Mouse (Mus musculus) midbrain, embryonic 12.5 days (tissue): ENCODE measurements at regions not wholly inside any gene's neighbourhood (a gene's known extent, or its start where the extent isn't known, plus 50 kb on each side); places are given as distances from the start of the nearest gene placed in this dataset.

Experiments used
- ATAC-seq: fragments of 200-750 bp; cut with Nextera tagmentation; 2 replicates; pipeline ENCODE4 v1.8.0; 2017; ENCODE audit warnings: low read depth, moderate TSS enrichment, moderate library complexity; ENCODE audit not compliant: low FRiP score
- H3K27ac ChIP-seq: fragments of 300-500 bp; sonication (generic); replicated peaks from 2 replicates; pipeline ENCODE4 v1.5.1; 2016; ENCODE audit warnings: mild to moderate bottlenecking
- H3K27me3 ChIP-seq: fragments of 300-500 bp; sonication (generic); 2 replicates; pipeline ENCODE4 v1.6.1; 2016; ENCODE audit warnings: mild to moderate bottlenecking
- H3K36me3 ChIP-seq: fragments of 300-500 bp; sonication (generic); 2 replicates; pipeline ENCODE4 v1.6.1; 2016
- H3K4me1 ChIP-seq: fragments of 300-500 bp; sonication (generic); 2 replicates; pipeline ENCODE4 v1.6.1; 2016
- H3K4me2 ChIP-seq: fragments of 300-500 bp; sonication (generic); replicated peaks from 2 replicates; pipeline ENCODE4 v1.6.1; 2016; ENCODE audit warnings: mild to moderate bottlenecking, moderate library complexity
- H3K4me3 ChIP-seq: fragments of 300-500 bp; sonication (generic); 2 replicates; pipeline ENCODE4 v1.5.1; 2016; ENCODE audit warnings: mild to moderate bottlenecking
- H3K9ac ChIP-seq: fragments of 300-500 bp; sonication (generic); replicated peaks from 2 replicates; pipeline ENCODE4 v1.6.1; 2016; ENCODE audit warnings: mild to moderate bottlenecking, moderate library complexity
- H3K9me3 ChIP-seq: fragments of 300-500 bp; sonication (generic); 2 replicates; pipeline ENCODE4 v1.6.1; 2016; ENCODE audit warnings: mild to moderate bottlenecking
- WGBS: fragments of 180-500 bp; shearing (Covaris S2); methylation state at CpG from one replicate; pipeline ENCODE4 v1.1.7; 2016; 5-methylcytosine and 5-hydroxymethylcytosine counted together

DNA sequence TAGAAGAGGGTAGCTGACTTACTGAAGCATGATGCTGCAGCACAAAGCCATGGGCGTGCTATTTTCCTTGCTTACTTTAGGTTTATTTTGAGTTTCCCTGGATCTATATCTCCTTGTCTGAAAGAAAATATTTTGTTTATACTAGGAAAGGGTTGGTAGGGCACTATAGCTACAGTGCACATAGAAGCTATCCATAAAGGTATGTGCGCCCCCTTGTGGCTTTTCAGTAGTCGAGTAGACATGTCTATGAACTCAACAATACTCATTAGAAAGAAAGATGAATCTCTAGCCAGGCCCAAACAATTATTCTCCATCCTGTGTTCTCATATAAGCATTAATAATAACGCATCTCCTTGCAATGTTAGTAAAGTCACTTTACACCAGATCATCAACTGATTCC lies 114.3 kb downstream of the Rab38 start:
- no peaks in the 10 kb centered on the region for H3K27me3 ChIP-seq
- peak; percentile 90 for ATAC-seq
- H3K4me3 ChIP-seq, result no peak overlapping the region
- no peak overlapping the region for H3K9ac ChIP-seq
- WGBS, result 13% methylated on average over 4 of the region's 4 CpGs
- H3K4me1 ChIP-seq, result no peaks in the 10 kb centered on the region
- H3K9me3 ChIP-seq, result no peaks in the 10 kb centered on the region
- H3K27ac ChIP-seq, result no peak overlapping the region
- H3K4me2 ChIP-seq, result no peak overlapping the region
- H3K36me3 ChIP-seq, result no peaks in the 10 kb centered on the region

- Histone ChIP-seq H3K4me2 (no peak overlapping the region), H3K27me3 (no peaks in the 10 kb centered on the region), H3K4me1 (no peaks in the 10 kb centered on the region), H3K9ac (no peak overlapping the region), H3K4me3 (no peak overlapping the region), H3K36me3 (no peaks in the 10 kb centered on the region), H3K9me3 (no peaks in the 10 kb centered on the region), H3K27ac (no peak overlapping the region)
- ATAC-seq, result no peak
- WGBS, result 41% methylated on average over 5 of the region's 5 CpGs
Measured at GRCm38 (mm10) chr7:88544976-88545654, 115.0 kb downstream of the Rab38 start.

DNA sequence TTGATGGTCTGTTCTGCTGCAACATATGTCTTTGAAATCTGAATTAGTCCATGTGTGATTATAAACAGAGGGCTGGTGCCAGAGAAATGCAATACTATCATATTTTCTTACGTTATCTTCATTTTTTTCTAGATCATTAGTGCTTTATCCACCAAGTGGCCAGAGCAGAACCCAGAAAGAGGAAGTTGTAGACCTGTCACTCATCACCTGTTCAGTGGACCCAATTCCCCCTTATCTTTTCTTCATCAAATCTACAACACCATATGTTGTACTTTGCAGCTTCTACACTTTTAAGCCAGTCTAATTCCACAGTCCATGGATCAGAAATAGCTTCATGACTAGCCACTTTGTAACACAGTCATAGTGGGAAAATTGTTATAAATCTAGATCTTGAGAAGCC lies 145.0 kb downstream of the Rab38 start:
- ATAC-seq, result no peak
- no peak overlapping the region for H3K27ac ChIP-seq

GRCm38 (mm10) chr7:88600781-88601180 lies 170.7 kb downstream of the Rab38 start:
- no peaks in the 10 kb centered on the region for H3K27me3 ChIP-seq

More for the DNA sequence above, 145.0 kb downstream of the Rab38 start:
- no peak overlapping the region for H3K9ac ChIP-seq
- H3K4me3 ChIP-seq, result no peak overlapping the region
- WGBS, result 81% methylated on average over 1 of the region's 1 CpGs
- no peaks in the 10 kb centered on the region for H3K36me3 ChIP-seq
- no peak overlapping the region for H3K4me2 ChIP-seq
- H3K27me3 ChIP-seq, result no peaks in the 10 kb centered on the region
- no peaks in the 10 kb centered on the region for H3K4me1 ChIP-seq
- H3K9me3 ChIP-seq, result no peaks in the 10 kb centered on the region

More at GRCm38 (mm10) chr7:88600781-88601180, 170.7 kb downstream of the Rab38 start:
- Histone ChIP-seq H3K9ac (no peak overlapping the region), H3K4me3 (no peak overlapping the region), H3K4me2 (no peak overlapping the region), H3K9me3 (no peaks in the 10 kb centered on the region), H3K4me1 (no peaks in the 10 kb centered on the region), H3K27ac (no peak overlapping the region), H3K36me3 (no peaks in the 10 kb centered on the region)
- WGBS, result 81% methylated on average over 1 of the region's 1 CpGs
- ATAC-seq, result no peak
